Mouse (Mus musculus) ES-E14 (cell line): ENCODE data around the gene Wap.

Experiments
- MAFK ChIP-seq: IDR thresholded peaks from 2 replicates; pipeline ENCODE4 v1.6.1; 2014; ENCODE audit warnings: mild to moderate bottlenecking, low read depth, low read length, inconsistent platforms; ENCODE audit not compliant: insufficient read depth
- ZC3H11A ChIP-seq: IDR thresholded peaks from 2 replicates; pipeline ENCODE4 v1.6.1; 2012; ENCODE audit warnings: low read depth, mild to moderate bottlenecking, inconsistent platforms, low read length, borderline replicate concordance
- ZNF384 ChIP-seq: IDR thresholded peaks from 2 replicates; pipeline ENCODE4 v1.6.1; 2012; ENCODE audit warnings: low read depth, low read length, inconsistent platforms

- TF ChIP-seq ZC3H11A (no peak), ZNF384 (no peak), MAFK (no peak)
Observed at GRCm38 (mm10) chr11:6670826-6671225, 32.4 kb upstream of the Wap start.
